Mouse (Mus musculus): ENCODE data around the gene Uvrag.
A peak's percentile ranks its signal among the peaks of the same experiment; 100 is the strongest.

- no peak for TF ChIP-seq EP300 (IDR thresholded peaks at IDR 0.05; ENCODE audit: low read depth in 1 of 2, low read length in 2 of 2)
- TF ChIP-seq CTCF (IDR thresholded peaks at IDR 0.05 in 2 of 3, conservative IDR thresholded peaks at IDR 0.05 in 1 of 3; ENCODE audit: control insufficient read depth in 1 of 3, insufficient read depth in 1 of 3, low read depth in 2 of 3, low read length in 3 of 3, poor library complexity in 1 of 3, severe bottlenecking in 1 of 3) = peak; percentile 7 to 36 (median 23); a peak in 3 of 6 replicates
- TF ChIP-seq CHD1 (IDR thresholded peaks at IDR 0.05; ENCODE audit: low read depth, low read length) = no peak
- TF ChIP-seq POLR2A (IDR thresholded peaks at IDR 0.05; ENCODE audit: control insufficient read depth in 1 of 2, insufficient read depth in 1 of 2, low read depth in 1 of 2, low read length in 2 of 2, poor library complexity in 1 of 2) = no peak
- TF ChIP-seq TBP (IDR thresholded peaks at IDR 0.05; ENCODE audit: low read depth, low read length) = no peak
- TF ChIP-seq MAX (IDR thresholded peaks at IDR 0.05; ENCODE audit: low read length) = no peak
- TF ChIP-seq CHD2 (IDR thresholded peaks at IDR 0.05; ENCODE audit: low read length) = no peak
Observed at GRCm38 (mm10) chr7:98869070-98869469, 271.9 kb downstream of the Uvrag start.
